Mouse (Mus musculus) liver, adult 2 months (tissue): ENCODE results near the gene St14. TPM values are rescaled to one million over a fixed set of nuclear protein-coding genes. Genes with fewer than 3 reads are reported as not detected.

ENCODE experiments used
- DNase-seq: peaks from one replicate; pipeline ENCODE4 v3.0.0-alpha.2; 2011; ENCODE audit warnings: low read depth, low spot score; ENCODE audit errors: extremely low read depth
- H3K27ac ChIP-seq: fragments of 200-500 bp; replicated peaks from 2 replicates; pipeline ENCODE4 v1.5.1; 2012; ENCODE audit warnings: low read depth, mild to moderate bottlenecking, control low read depth, inconsistent platforms, low read length; ENCODE audit not compliant: insufficient read depth
- H3K27me3 ChIP-seq: fragments of 200-500 bp; 2 replicates; pipeline ENCODE4 v1.6.1; 2012; ENCODE audit warnings: mild to moderate bottlenecking, moderate library complexity, low read length, inconsistent platforms; ENCODE audit not compliant: control insufficient read depth, insufficient read depth
- H3K36me3 ChIP-seq: fragments of 200-500 bp; 2 replicates; pipeline ENCODE4 v1.6.1; 2012; ENCODE audit warnings: low read length, inconsistent platforms; ENCODE audit not compliant: control insufficient read depth, insufficient read depth
- H3K4me1 ChIP-seq: fragments of 200-500 bp; 2 replicates; pipeline ENCODE4 v1.6.1; 2011; ENCODE audit warnings: low read length; ENCODE audit not compliant: control insufficient read depth, insufficient read depth
- H3K4me3 ChIP-seq: fragments of 200-500 bp; 2 replicates; pipeline ENCODE4 v1.5.1; 2011; ENCODE audit warnings: low read depth, mild to moderate bottlenecking, control low read depth, low read length, moderate library complexity; ENCODE audit not compliant: insufficient read depth
- H3K79me2 ChIP-seq: fragments of 200-500 bp; 2 replicates; pipeline ENCODE4 v1.6.1; 2012; ENCODE audit warnings: inconsistent platforms, mild to moderate bottlenecking, low read length, moderate library complexity; ENCODE audit not compliant: control insufficient read depth, insufficient read depth
- H3K9ac ChIP-seq: fragments of 200-500 bp; 2 replicates; pipeline ENCODE4 v1.6.1; 2012; ENCODE audit warnings: low read depth, mild to moderate bottlenecking, control low read depth, inconsistent platforms, low read length
- CTCF ChIP-seq: fragments of 200-500 bp; IDR thresholded peaks from 2 replicates; pipeline ENCODE4 v1.5.1; 2011; ENCODE audit warnings: low read depth, low read length, control low read depth
- POLR2A ChIP-seq: fragments of 200-500 bp; IDR thresholded peaks from 2 replicates; pipeline ENCODE4 v1.6.1; 2011; ENCODE audit warnings: low read length, control low read depth; ENCODE audit not compliant: insufficient read depth; ENCODE audit errors: extremely low read depth
- WGBS: fragments of 180-500 bp; shearing (Covaris S2); methylation state at CpG from one replicate; pipeline ENCODE4 v1.1.7; 2018; 5-methylcytosine and 5-hydroxymethylcytosine counted together
- polyA plus RNA-seq: library from polyadenylated mRNA; depleted of rRNA; stranded (reverse); fragments of >200 nt; gene quantifications from 2 replicates; pipeline ENCODE4 v1.2.3, GENCODE M21; 2012
- total RNA-seq: library from RNA; depleted of rRNA; stranded (reverse); fragments of >200 nt; gene quantifications from 2 replicates; pipeline ENCODE4 v1.2.3, GENCODE M21; 2014

The St14 gene
- total and polyA plus RNA-seq, 2 experiments = 0.31 to 0.46 TPM

DNA sequence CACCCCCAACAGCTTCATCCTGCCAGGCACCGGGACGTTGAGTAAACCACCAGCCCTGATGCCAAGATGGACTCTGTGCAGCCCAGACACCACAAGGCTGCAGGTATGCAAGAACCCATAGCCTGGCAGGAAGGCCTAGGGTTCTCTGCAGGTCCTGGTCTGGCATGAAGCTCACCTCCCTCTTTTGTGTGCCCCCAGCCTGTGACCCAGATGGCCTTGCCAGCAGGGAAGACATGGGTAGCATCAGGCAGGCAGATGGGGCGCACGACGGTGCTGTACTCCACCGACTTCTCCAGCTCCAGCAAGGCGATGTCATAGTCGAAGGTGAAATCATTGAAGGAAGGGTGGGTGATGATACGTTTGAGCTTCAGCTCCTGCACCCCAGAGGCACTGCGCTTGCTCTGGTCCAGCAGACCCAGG lies 40.5 kb downstream of the St14 start:
- no peaks in the 10 kb centered on the region for H3K79me2 ChIP-seq
- H3K27ac ChIP-seq = no peak overlapping the region
- WGBS = 91% methylated on average over 10 of the region's 10 CpGs
- DNase-seq = no peak
- H3K9ac ChIP-seq = no peak overlapping the region
- no peaks in the 10 kb centered on the region for H3K36me3 ChIP-seq
- H3K4me1 ChIP-seq = no peaks in the 10 kb centered on the region
- no peak for TF ChIP-seq CTCF
- TF ChIP-seq POLR2A = no peak
- no peaks in the 10 kb centered on the region for H3K27me3 ChIP-seq
- H3K4me3 ChIP-seq = no peak overlapping the region

DNA sequence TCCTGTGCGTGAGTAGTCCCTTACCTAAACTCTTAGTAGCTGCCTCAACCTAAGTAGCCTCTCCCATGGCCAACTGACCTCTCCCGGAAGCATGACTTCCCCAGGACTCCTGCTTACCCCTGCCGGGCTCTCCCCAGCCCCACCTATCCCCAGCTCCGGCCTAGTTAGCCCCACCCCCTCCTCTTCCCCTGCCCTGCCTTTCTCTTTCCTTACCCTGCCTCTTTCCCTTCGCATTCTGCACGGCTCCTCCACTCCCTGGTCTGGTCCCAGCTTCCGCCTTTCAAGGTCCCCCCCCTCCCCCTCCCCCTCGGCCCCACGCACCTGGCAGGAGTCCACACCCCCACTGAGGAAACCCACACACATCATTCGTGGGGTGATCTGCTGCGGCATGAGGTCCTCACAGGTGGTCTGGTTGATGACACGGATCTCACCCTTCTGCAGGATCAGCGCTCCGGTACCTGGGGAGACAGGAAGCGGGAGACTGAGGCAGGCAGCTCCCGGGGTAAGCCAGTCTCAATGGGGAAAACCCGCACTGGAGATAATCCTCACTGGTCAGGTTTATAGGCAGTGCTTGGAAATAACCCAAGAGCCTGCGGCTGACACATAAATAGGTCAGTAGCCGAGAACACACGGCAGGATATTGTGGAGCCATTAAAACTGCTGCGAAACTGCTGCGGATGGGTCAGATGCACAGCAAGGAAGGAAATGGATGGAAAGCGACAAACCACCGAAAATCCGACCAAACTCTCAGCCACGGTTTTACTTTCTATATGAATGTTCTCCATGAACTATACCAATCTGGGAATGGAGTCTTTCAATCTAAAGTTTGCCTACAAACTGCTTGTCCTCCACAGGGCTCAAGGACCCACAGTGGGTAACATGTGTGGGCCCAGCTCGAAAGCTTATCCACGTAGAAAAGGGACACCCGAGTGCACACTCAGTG lies 41.3 kb downstream of the St14 start:
- WGBS = 75% methylated on average over 29 of the region's 29 CpGs
- Histone ChIP-seq H3K4me1 (no peaks in the 10 kb centered on the region), H3K27me3 (no peaks in the 10 kb centered on the region), H3K4me3 (no peak overlapping the region), H3K79me2 (no peaks in the 10 kb centered on the region), H3K27ac (no peak overlapping the region), H3K9ac (no peak overlapping the region), H3K36me3 (no peaks in the 10 kb centered on the region)
- no peak for DNase-seq
- TF ChIP-seq POLR2A (no peak), CTCF (no peak)

DNA sequence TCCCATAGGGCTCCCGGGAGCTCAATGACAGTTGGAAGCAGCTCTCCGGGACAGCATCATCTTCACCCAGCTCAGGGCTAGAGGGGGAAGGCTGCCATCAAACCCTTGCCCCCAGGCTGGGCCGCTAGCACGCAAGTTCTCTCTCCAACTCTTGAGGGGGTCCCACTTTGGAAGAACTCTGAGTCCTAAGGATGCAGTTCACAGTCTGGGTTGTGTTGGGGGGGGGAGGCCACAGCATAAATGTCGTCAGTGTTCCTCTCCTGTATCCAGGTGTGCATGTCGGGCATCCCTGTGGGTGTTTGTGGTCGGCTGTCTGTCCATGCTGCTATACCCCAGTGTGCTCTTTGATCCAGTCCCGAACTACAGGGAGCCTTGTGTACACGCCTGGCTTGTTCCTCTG lies 42.1 kb downstream of the St14 start:
- 84% methylated on average over 9 of the region's 9 CpGs for WGBS
- TF ChIP-seq POLR2A (no peak), CTCF (no peak)
- no peaks in the 10 kb centered on the region for H3K4me1 ChIP-seq
- H3K27ac ChIP-seq = no peak overlapping the region
- no peak overlapping the region for H3K9ac ChIP-seq
- H3K79me2 ChIP-seq = no peaks in the 10 kb centered on the region
- H3K27me3 ChIP-seq = no peaks in the 10 kb centered on the region
- no peak overlapping the region for H3K4me3 ChIP-seq
- H3K36me3 ChIP-seq = no peaks in the 10 kb centered on the region
- no peak for DNase-seq

DNA sequence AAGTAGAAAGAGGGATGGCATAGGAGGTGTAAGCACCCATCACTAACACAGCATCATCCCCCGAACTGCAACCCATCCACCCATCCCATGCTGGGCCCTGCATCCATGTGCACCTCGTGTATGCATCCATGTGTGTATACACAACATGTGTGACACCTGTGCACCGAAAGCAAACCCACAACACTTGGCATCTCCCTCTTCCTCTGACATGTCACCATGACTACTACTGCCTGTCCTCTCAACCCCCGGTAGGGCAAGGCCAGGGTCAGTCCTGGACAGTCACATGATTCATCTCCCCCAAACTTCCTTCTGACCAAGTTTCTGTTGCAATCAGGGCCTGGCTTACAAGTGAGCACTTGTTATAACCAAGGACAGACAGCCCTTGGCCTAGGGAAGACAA lies 42.8 kb downstream of the St14 start:
- H3K27ac ChIP-seq = no peak overlapping the region
- H3K79me2 ChIP-seq = no peaks in the 10 kb centered on the region
- TF ChIP-seq CTCF = no peak
- no peak for TF ChIP-seq POLR2A
- no peak overlapping the region for H3K4me3 ChIP-seq
- 63% methylated on average over 4 of the region's 4 CpGs for WGBS
- H3K4me1 ChIP-seq = no peaks in the 10 kb centered on the region
- no peak for DNase-seq
- no peak overlapping the region for H3K9ac ChIP-seq
- no peaks in the 10 kb centered on the region for H3K27me3 ChIP-seq
- no peaks in the 10 kb centered on the region for H3K36me3 ChIP-seq

DNA sequence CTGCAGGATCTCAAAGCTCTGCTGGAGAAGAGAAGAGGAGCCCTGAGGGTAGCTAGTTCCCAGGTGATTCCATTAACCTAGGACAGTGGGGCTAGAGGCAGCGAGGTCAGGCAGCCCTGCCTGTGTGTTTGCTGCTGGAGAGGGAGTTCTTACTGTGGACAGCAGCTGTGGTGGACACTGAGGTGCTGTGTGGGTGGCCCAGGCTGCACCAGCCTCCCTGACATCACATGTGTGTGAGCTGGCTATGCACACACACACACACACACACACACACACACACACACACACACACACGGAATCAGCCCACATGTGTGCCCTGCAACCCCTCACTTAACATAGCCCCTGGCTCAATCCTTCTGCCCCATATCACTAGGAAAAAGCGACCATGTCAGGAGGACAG lies 43.5 kb downstream of the St14 start:
- Histone ChIP-seq H3K9ac (no peak overlapping the region), H3K27me3 (no peaks in the 10 kb centered on the region), H3K4me3 (no peak overlapping the region), H3K36me3 (no peaks in the 10 kb centered on the region), H3K27ac (no peak overlapping the region), H3K79me2 (no peaks in the 10 kb centered on the region), H3K4me1 (no peaks in the 10 kb centered on the region)
- 68% methylated on average over 3 of the region's 3 CpGs for WGBS
- no peak for TF ChIP-seq CTCF
- no peak for TF ChIP-seq POLR2A
- DNase-seq = no peak

DNA sequence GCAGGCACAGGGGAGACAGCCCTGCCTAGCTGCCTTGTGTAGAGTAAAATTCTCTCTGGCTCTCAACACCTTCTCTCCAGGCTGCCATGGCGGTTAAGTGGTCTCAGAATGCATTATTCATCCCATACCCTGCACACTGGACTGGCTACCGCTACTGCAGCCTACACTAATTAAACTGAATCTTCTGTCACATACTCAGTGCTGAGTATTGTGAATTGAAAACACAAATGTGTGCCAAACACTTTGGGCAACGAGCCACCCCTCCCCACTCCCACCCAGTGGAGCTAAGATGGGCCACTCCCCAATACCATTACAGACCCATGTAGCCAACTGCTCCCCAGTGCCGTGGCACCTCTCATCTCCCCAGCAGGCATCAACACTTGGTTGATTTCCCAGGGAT lies 44.2 kb downstream of the St14 start:
- H3K4me3 ChIP-seq = no peak overlapping the region
- 81% methylated on average over 4 of the region's 4 CpGs for WGBS
- no peaks in the 10 kb centered on the region for H3K4me1 ChIP-seq
- no peaks in the 10 kb centered on the region for H3K36me3 ChIP-seq
- no peak overlapping the region for H3K27ac ChIP-seq
- H3K27me3 ChIP-seq = no peaks in the 10 kb centered on the region
- no peak overlapping the region for H3K9ac ChIP-seq
- no peak for TF ChIP-seq CTCF
- no peak for TF ChIP-seq POLR2A
- DNase-seq = no peak
- H3K79me2 ChIP-seq = no peaks in the 10 kb centered on the region
